Mouse (Mus musculus) skeletal muscle tissue, adult 2 months (tissue): ENCODE results near the gene Vmn1r55.
"Not testable (repeated sequence)": the region's sequence is repeated elsewhere in the genome, so short reads cannot be mapped to it uniquely, and the experiment has no call there.

Experiments used
- DNase-seq: peaks from one replicate; pipeline ENCODE4 v3.0.0-alpha.2; 2012; ENCODE audit warnings: low read depth, low spot score

The Vmn1r55 gene

GRCm38 (mm10) chr7:5081241-5081640 is 68.2 kb downstream of the Vmn1r55 start:
- DNase-seq: no peak

- no peak for DNase-seq
These were observed 68.7 kb downstream of the Vmn1r55 start for GRCm38 (mm10) chr7:5080815-5081214.

- peak; percentile 96 for DNase-seq
These were observed 69.3 kb downstream of the Vmn1r55 start, which contains the start of gene Epn1 for GRCm38 (mm10) chr7:5080010-5080751. Epn1 (plus strand) TSS chr7:5080235.

GRCm38 (mm10) chr7:5079365-5080009 is 70.0 kb downstream of the Vmn1r55 start:
- DNase-seq: not testable (repeated sequence)
